Mouse (Mus musculus): ENCODE measurements around the gene Gucy2d. TPM values are rescaled to one million over a fixed set of nuclear protein-coding genes. Genes with fewer than 3 reads are reported as not detected.

Gucy2d gene
- total and polyA plus RNA-seq, 3 experiments = not detected

DNA sequence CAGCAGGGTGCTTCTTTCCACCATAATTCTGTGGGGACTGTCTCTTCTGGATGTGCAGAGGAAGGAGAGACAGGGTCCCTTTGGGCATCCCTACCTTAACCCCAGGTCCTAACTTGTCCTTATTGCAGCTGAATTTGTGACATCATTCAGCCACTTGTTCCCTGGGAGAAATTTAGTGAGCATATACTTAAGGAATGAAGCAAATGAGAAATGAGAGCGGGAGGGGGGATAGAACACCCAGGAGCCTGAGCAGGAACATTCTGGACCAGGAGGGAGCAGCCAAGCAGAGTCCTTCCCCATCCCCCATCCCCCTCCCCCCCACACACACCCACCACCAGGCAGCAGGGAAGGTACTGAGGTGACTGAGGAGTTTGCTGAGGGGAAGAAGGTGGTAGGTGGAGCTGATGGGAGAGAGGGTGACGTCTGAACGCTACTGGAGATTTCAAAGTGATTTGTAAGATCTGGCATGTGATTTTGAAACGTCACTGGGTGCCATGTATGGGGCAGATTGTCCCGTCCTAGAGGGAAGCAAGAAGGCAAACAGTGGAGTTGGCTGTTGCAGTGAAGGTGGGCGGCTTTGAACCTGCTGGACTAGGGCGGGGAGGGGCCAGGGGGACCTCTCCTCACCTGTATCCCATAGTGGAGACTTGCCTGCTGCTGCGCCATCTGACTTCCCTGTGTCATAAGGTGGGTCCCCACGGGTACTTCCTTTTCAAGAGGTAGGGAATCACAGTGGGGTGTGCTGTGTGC is 51.4 kb downstream of the Gucy2d start:
- H3K27ac ChIP-seq (ENCODE audit: control insufficient read depth, low read depth, low read length) = no peak overlapping the region
- H3K4me1 ChIP-seq (ENCODE audit: control insufficient read depth in 1 of 2, insufficient read depth in 2 of 2, low read length in 2 of 2) = no peaks in the 10 kb centered on the region
- no peak for TF ChIP-seq USF1 (IDR thresholded peaks at IDR 0.05; ENCODE audit: low read depth, low read length)
- TF ChIP-seq CTCF (IDR thresholded peaks at IDR 0.05 in 2 of 3, conservative IDR thresholded peaks at IDR 0.05 in 1 of 3; ENCODE audit: control insufficient read depth in 1 of 3, insufficient read depth in 1 of 3, low read depth in 2 of 3, low read length in 3 of 3, poor library complexity in 1 of 3, severe bottlenecking in 1 of 3) = no peak
- no peak for TF ChIP-seq MEF2A (IDR thresholded peaks at IDR 0.05; ENCODE audit: extremely low read depth, insufficient replicate concordance, low read depth, low read length, poor library complexity, severe bottlenecking)
- no peak for TF ChIP-seq GATA1 (IDR thresholded peaks at IDR 0.05; ENCODE audit: low read depth, low read length)
- TF ChIP-seq HCFC1 (IDR thresholded peaks at IDR 0.05; ENCODE audit: low read depth, low read length) = no peak
- no peak for TF ChIP-seq NRF1 (IDR thresholded peaks at IDR 0.05; ENCODE audit: insufficient read depth, low read depth, low read length, poor library complexity, severe bottlenecking)
- TF ChIP-seq MXI1 (IDR thresholded peaks at IDR 0.05; ENCODE audit: low read depth, low read length) = no peak
- TF ChIP-seq TBP (IDR thresholded peaks at IDR 0.05; ENCODE audit: low read depth, low read length) = no peak
- no peak for TF ChIP-seq ETS1 (IDR thresholded peaks at IDR 0.05; ENCODE audit: low read depth, low read length)
- no peak for TF ChIP-seq KAT2A (conservative IDR thresholded peaks at IDR 0.05; ENCODE audit: low read depth, low read length)
- TF ChIP-seq POLR2AphosphoS2 (IDR thresholded peaks at IDR 0.05; ENCODE audit: low read length) = no peak
- no peak for TF ChIP-seq CHD2 (IDR thresholded peaks at IDR 0.05; ENCODE audit: low read length)
- no peak for TF ChIP-seq JUND (IDR thresholded peaks at IDR 0.05; ENCODE audit: low read depth, low read length)
- no peak for TF ChIP-seq BHLHE40 (IDR thresholded peaks at IDR 0.05; ENCODE audit: borderline replicate concordance, low read depth, low read length)
- TF ChIP-seq ZC3H11A (IDR thresholded peaks at IDR 0.05; ENCODE audit: low read depth, low read length) = no peak
- TF ChIP-seq GABPA (IDR thresholded peaks at IDR 0.05; ENCODE audit: low read depth, low read length) = no peak
- TF ChIP-seq E2F4 (IDR thresholded peaks at IDR 0.05; ENCODE audit: borderline replicate concordance, low read depth, low read length) = no peak
- no peak for TF ChIP-seq ZNF384 (IDR thresholded peaks at IDR 0.05; ENCODE audit: low read depth, low read length)
- no peak overlapping the region for H3K9ac ChIP-seq (ENCODE audit: control insufficient read depth, low read depth, low read length, poor library complexity, severe bottlenecking)
- H3K27me3 ChIP-seq (ENCODE audit: control insufficient read depth in 1 of 2, insufficient read depth in 2 of 2, low read length in 2 of 2) = peaks cover 0 to 1% of the 10 kb centered on the region in 2 experiments; a peak in 2 of 4 replicates
- H3K4me3 ChIP-seq (ENCODE audit: control insufficient read depth in 1 of 2, insufficient read depth in 1 of 2, low read depth in 2 of 2, low read length in 2 of 2) = no peak overlapping the region
- H3K9me3 ChIP-seq (replicated peaks; ENCODE audit: insufficient read depth, low read length) = no peaks in the 10 kb centered on the region
- no peak for DNase-seq (ENCODE audit: low read depth, low spot score)
- no peaks in the 10 kb centered on the region for H3K79me2 ChIP-seq (ENCODE audit: control insufficient read depth, insufficient read depth, low read length, poor library complexity)
- H3K36me3 ChIP-seq (ENCODE audit: control insufficient read depth in 1 of 2, insufficient read depth in 2 of 2, low read length in 2 of 2) = no peaks in the 10 kb centered on the region

DNA sequence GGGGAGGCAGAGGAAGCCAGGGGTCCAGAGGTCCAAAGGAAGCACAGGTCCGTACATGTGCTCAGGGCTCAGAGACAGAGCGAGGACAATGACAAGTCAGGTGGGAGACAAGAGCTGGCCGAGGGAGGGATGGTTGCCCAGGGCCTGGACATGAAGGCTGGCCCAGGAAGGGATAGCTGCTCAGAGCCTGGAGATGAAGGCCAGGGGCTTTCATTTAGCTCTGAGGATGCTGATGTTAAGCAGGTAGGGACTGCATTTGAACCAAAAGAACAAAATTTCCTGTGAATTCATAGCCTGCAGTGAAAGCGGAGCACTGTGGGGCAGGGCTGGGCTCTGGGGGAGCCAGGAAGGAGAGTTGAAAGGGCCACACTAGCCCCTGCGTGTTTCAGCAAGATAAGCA is 52.1 kb downstream of the Gucy2d start:
- H3K9ac ChIP-seq (ENCODE audit: control insufficient read depth, low read depth, low read length, poor library complexity, severe bottlenecking) = no peak overlapping the region
- H3K27me3 ChIP-seq (ENCODE audit: control insufficient read depth in 1 of 2, insufficient read depth in 2 of 2, low read length in 2 of 2) = peaks cover 0 to 1% of the 10 kb centered on the region in 2 experiments; a peak in 3 of 4 replicates
- H3K27ac ChIP-seq (ENCODE audit: control insufficient read depth, low read depth, low read length) = no peak overlapping the region
- H3K36me3 ChIP-seq (ENCODE audit: control insufficient read depth in 1 of 2, insufficient read depth in 2 of 2, low read length in 2 of 2) = no peaks in the 10 kb centered on the region
- H3K4me3 ChIP-seq (ENCODE audit: control insufficient read depth in 1 of 2, insufficient read depth in 1 of 2, low read depth in 2 of 2, low read length in 2 of 2) = no peak overlapping the region
- H3K9me3 ChIP-seq (replicated peaks; ENCODE audit: insufficient read depth, low read length) = no peaks in the 10 kb centered on the region
- no peaks in the 10 kb centered on the region for H3K4me1 ChIP-seq (ENCODE audit: control insufficient read depth in 1 of 2, insufficient read depth in 2 of 2, low read length in 2 of 2)
- no peak for DNase-seq (ENCODE audit: low read depth, low spot score)
- no peaks in the 10 kb centered on the region for H3K79me2 ChIP-seq (ENCODE audit: control insufficient read depth, insufficient read depth, low read length, poor library complexity)
- TF ChIP-seq NRF1 (IDR thresholded peaks at IDR 0.05; ENCODE audit: insufficient read depth, low read depth, low read length, poor library complexity, severe bottlenecking) = no peak
- TF ChIP-seq POLR2A (IDR thresholded peaks at IDR 0.05; ENCODE audit: control insufficient read depth in 1 of 2, insufficient read depth in 1 of 2, low read depth in 1 of 2, low read length in 2 of 2, poor library complexity in 1 of 2) = no peak
- TF ChIP-seq CHD2 (IDR thresholded peaks at IDR 0.05; ENCODE audit: low read length) = no peak
- no peak for TF ChIP-seq MAZ (IDR thresholded peaks at IDR 0.05; ENCODE audit: low read depth, low read length)
- no peak for TF ChIP-seq ELF1 (IDR thresholded peaks at IDR 0.05; ENCODE audit: low read depth, low read length)
- no peak for TF ChIP-seq KAT2A (conservative IDR thresholded peaks at IDR 0.05; ENCODE audit: low read depth, low read length)
- no peak for TF ChIP-seq SIN3A (IDR thresholded peaks at IDR 0.05; ENCODE audit: low read length)
- no peak for TF ChIP-seq RAD21 (IDR thresholded peaks at IDR 0.05; ENCODE audit: low read depth, low read length)
- TF ChIP-seq UBTF (IDR thresholded peaks at IDR 0.05; ENCODE audit: borderline replicate concordance, insufficient read depth, low read depth, low read length) = no peak
- no peak for TF ChIP-seq EP300 (IDR thresholded peaks at IDR 0.05; ENCODE audit: low read depth in 1 of 2, low read length in 2 of 2)
- TF ChIP-seq POLR2AphosphoS2 (IDR thresholded peaks at IDR 0.05; ENCODE audit: low read length) = no peak
- TF ChIP-seq RCOR1 (IDR thresholded peaks at IDR 0.05; ENCODE audit: low read depth, low read length) = no peak
- TF ChIP-seq USF2 (IDR thresholded peaks at IDR 0.05; ENCODE audit: borderline replicate concordance in 1 of 2, insufficient read depth in 1 of 2, low read depth in 1 of 2, low read length in 2 of 2) = no peak
- no peak for TF ChIP-seq MAX (IDR thresholded peaks at IDR 0.05; ENCODE audit: low read length)
- TF ChIP-seq HCFC1 (IDR thresholded peaks at IDR 0.05; ENCODE audit: low read depth, low read length) = no peak
- TF ChIP-seq MXI1 (IDR thresholded peaks at IDR 0.05; ENCODE audit: low read depth, low read length) = no peak
- no peak for TF ChIP-seq GABPA (IDR thresholded peaks at IDR 0.05; ENCODE audit: low read depth, low read length)
- TF ChIP-seq TCF12 (IDR thresholded peaks at IDR 0.05; ENCODE audit: low read depth, low read length) = no peak
- no peak for TF ChIP-seq ETS1 (IDR thresholded peaks at IDR 0.05; ENCODE audit: low read depth, low read length)
